Mouse (Mus musculus) MEL (cell line): ENCODE measurements around the gene Gm10320. TPM values are rescaled to one million over a fixed set of nuclear protein-coding genes. Genes with fewer than 3 reads are reported as not detected.
A peak's percentile ranks its signal among the peaks of the same experiment; 100 is the strongest.

ENCODE experiments used
- DNase-seq: peaks from one replicate; pipeline ENCODE4 v3.0.0; 2011; ENCODE audit warnings: low read depth, low spot score
- H3K27ac ChIP-seq: 2 replicates; pipeline ENCODE4 v1.5.1; 2012; ENCODE audit warnings: low read depth, mild to moderate bottlenecking, control low read depth, low read length, moderate library complexity; ENCODE audit not compliant: control insufficient read depth
- H3K27me3 ChIP-seq, 2 experiments: fragments of 150-350 bp in 1 of 2; sonication (generic) in 1 of 2; 2 replicates each; pipeline ENCODE4 v1.6.1; 2012; ENCODE audit warnings: low read length in 2 of 2, mild to moderate bottlenecking in 2 of 2, improper control_type of control experiment in 1 of 2, moderate library complexity in 1 of 2; ENCODE audit not compliant: insufficient read depth in 2 of 2, control insufficient read depth in 1 of 2
- H3K36me3 ChIP-seq, 2 experiments: 2 replicates each; pipeline ENCODE4 v1.6.1; 2012 to 2014; ENCODE audit warnings: low read length in 2 of 2, improper control_type of control experiment in 1 of 2, inconsistent platforms in 1 of 2, mild to moderate bottlenecking in 1 of 2; ENCODE audit not compliant: insufficient read depth in 2 of 2, control insufficient read depth in 1 of 2
- H3K4me1 ChIP-seq, 2 experiments: fragments of 150-350 bp in 1 of 2; sonication (generic) in 1 of 2; 2 replicates each; pipeline ENCODE4 v1.6.1; 2012; ENCODE audit warnings: low read length in 2 of 2, improper control_type of control experiment in 1 of 2, mild to moderate bottlenecking in 1 of 2; ENCODE audit not compliant: insufficient read depth in 2 of 2, control insufficient read depth in 1 of 2
- H3K4me3 ChIP-seq, 2 experiments: fragments of 150-350 bp in 1 of 2; sonication (generic) in 1 of 2; 2 replicates each; pipeline ENCODE4 v1.5.1; 2012; ENCODE audit warnings: low read depth in 2 of 2, low read length in 2 of 2, mild to moderate bottlenecking in 2 of 2, moderate library complexity in 2 of 2, control low read depth in 1 of 2, improper control_type of control experiment in 1 of 2; ENCODE audit not compliant: control insufficient read depth in 1 of 2, insufficient read depth in 1 of 2
- H3K79me2 ChIP-seq: 2 replicates; pipeline ENCODE4 v1.6.1; 2012; ENCODE audit warnings: mild to moderate bottlenecking, low read length, moderate library complexity; ENCODE audit not compliant: control insufficient read depth, poor library complexity, insufficient read depth
- H3K9ac ChIP-seq: 2 replicates; pipeline ENCODE4 v1.6.1; 2012; ENCODE audit warnings: low read depth, mild to moderate bottlenecking, control low read depth, low read length, moderate library complexity; ENCODE audit not compliant: control insufficient read depth, poor library complexity, severe bottlenecking
- H3K9me3 ChIP-seq: fragments of 150-350 bp; sonication (generic); replicated peaks from 2 replicates; pipeline ENCODE4 v1.6.1; 2012; ENCODE audit warnings: mild to moderate bottlenecking, low read length, improper control_type of control experiment, moderate library complexity; ENCODE audit not compliant: insufficient read depth
- CTCF ChIP-seq, 3 experiments: IDR thresholded peaks in 2 of 3; conservative IDR thresholded peaks in 1 of 3; 2 replicates each; pipeline ENCODE4 v1.5.1; 2011 to 2012; ENCODE audit warnings: low read length in 3 of 3, low read depth in 2 of 3, mild to moderate bottlenecking in 2 of 3, improper control_type of control experiment in 1 of 3, inconsistent platforms in 1 of 3, mixed read lengths in 1 of 3, moderate library complexity in 1 of 3; ENCODE audit not compliant: control insufficient read depth in 1 of 3, insufficient read depth in 1 of 3, poor library complexity in 1 of 3, severe bottlenecking in 1 of 3
- E2F4 ChIP-seq: IDR thresholded peaks from 2 replicates; pipeline ENCODE4 v1.6.1; 2011; ENCODE audit warnings: low read depth, low read length, improper control_type of control experiment, borderline replicate concordance
- ELF1 ChIP-seq: IDR thresholded peaks from 2 replicates; pipeline ENCODE4 v1.6.1; 2014; ENCODE audit warnings: low read depth, mild to moderate bottlenecking, inconsistent platforms, low read length, improper control_type of control experiment, moderate library complexity
- EP300 ChIP-seq, 2 experiments: IDR thresholded peaks; 2 replicates each; pipeline ENCODE4 v1.6.1; 2011; ENCODE audit warnings: improper control_type of control experiment in 2 of 2, low read length in 2 of 2, low read depth in 1 of 2, mild to moderate bottlenecking in 1 of 2
- GATA1 ChIP-seq: IDR thresholded peaks from 2 replicates; pipeline ENCODE4 v1.6.1; 2011; ENCODE audit warnings: low read depth, low read length, improper control_type of control experiment
- JUND ChIP-seq: IDR thresholded peaks from 2 replicates; pipeline ENCODE4 v1.6.1; 2011; ENCODE audit warnings: low read depth, mild to moderate bottlenecking, improper control_type of control experiment, low read length
- MAFK ChIP-seq: IDR thresholded peaks from 2 replicates; pipeline ENCODE4 v1.6.1; 2011; ENCODE audit warnings: low read depth, mild to moderate bottlenecking, low read length, improper control_type of control experiment, borderline replicate concordance
- MEF2A ChIP-seq: IDR thresholded peaks from 2 replicates; pipeline ENCODE4 v1.6.1; 2014; ENCODE audit warnings: low read depth, mild to moderate bottlenecking, inconsistent platforms, low read length, improper control_type of control experiment; ENCODE audit not compliant: poor library complexity, insufficient replicate concordance, severe bottlenecking; ENCODE audit errors: extremely low read depth
- MXI1 ChIP-seq: IDR thresholded peaks from 2 replicates; pipeline ENCODE4 v1.6.1; 2011; ENCODE audit warnings: mild to moderate bottlenecking, low read depth, low read length, improper control_type of control experiment
- MYB ChIP-seq: IDR thresholded peaks from 2 replicates; pipeline ENCODE4 v1.6.1; 2011; ENCODE audit warnings: mild to moderate bottlenecking, low read depth, low read length, improper control_type of control experiment
- POLR2A ChIP-seq, 2 experiments: IDR thresholded peaks; 2 replicates each; pipeline ENCODE4 v1.6.1; 2011 to 2012; ENCODE audit warnings: low read length in 2 of 2, mild to moderate bottlenecking in 2 of 2, control low read depth in 1 of 2, improper control_type of control experiment in 1 of 2, low read depth in 1 of 2, moderate library complexity in 1 of 2; ENCODE audit not compliant: control insufficient read depth in 1 of 2, insufficient read depth in 1 of 2, poor library complexity in 1 of 2
- RCOR1 ChIP-seq: IDR thresholded peaks from 2 replicates; pipeline ENCODE4 v1.6.1; 2012; ENCODE audit warnings: low read depth, mild to moderate bottlenecking, inconsistent platforms, low read length, improper control_type of control experiment
- TBP ChIP-seq: IDR thresholded peaks from 2 replicates; pipeline ENCODE4 v1.8.0; 2011; ENCODE audit warnings: low read depth, low read length, improper control_type of control experiment
- USF2 ChIP-seq, 2 experiments: IDR thresholded peaks; 2 replicates each; pipeline ENCODE4 v1.6.1; 2011 to 2012; ENCODE audit warnings: improper control_type of control experiment in 2 of 2, low read length in 2 of 2, borderline replicate concordance in 1 of 2, inconsistent platforms in 1 of 2, low read depth in 1 of 2, mild to moderate bottlenecking in 1 of 2; ENCODE audit not compliant: insufficient read depth in 1 of 2
- ZKSCAN1 ChIP-seq: IDR thresholded peaks from 2 replicates; pipeline ENCODE4 v1.6.1; 2012; ENCODE audit warnings: low read depth, mild to moderate bottlenecking, inconsistent platforms, low read length, improper control_type of control experiment, moderate library complexity
- ZNF384 ChIP-seq: IDR thresholded peaks from 2 replicates; pipeline ENCODE4 v1.6.1; 2012; ENCODE audit warnings: low read depth, mild to moderate bottlenecking, inconsistent platforms, low read length, improper control_type of control experiment
- polyA plus RNA-seq, 2 experiments: library from polyadenylated mRNA; stranded (reverse) in 1 of 2; unstranded in 1 of 2; fragments of >175 nt in 1 of 2; fragments of >200 nt in 1 of 2; gene quantifications; 2 replicates each; pipeline versions ENCODE4 v1.2.1 to v1.2.4; 2012; ENCODE audit warnings: low replicate concordance in 2 of 2, low read depth in 1 of 2; ENCODE audit not compliant: insufficient read length in 2 of 2, insufficient read depth in 1 of 2, missing spikeins in 1 of 2
- total RNA-seq: library from RNA; depleted of rRNA; stranded (reverse); fragments of 300-350 nt; gene quantifications from 2 replicates; pipeline ENCODE4 v1.2.3, GENCODE M21; 2012

Gene Gm10320
- total and polyA plus RNA-seq, 3 experiments, result 0.29 to 10.5 TPM; not detected in 1

DNA sequence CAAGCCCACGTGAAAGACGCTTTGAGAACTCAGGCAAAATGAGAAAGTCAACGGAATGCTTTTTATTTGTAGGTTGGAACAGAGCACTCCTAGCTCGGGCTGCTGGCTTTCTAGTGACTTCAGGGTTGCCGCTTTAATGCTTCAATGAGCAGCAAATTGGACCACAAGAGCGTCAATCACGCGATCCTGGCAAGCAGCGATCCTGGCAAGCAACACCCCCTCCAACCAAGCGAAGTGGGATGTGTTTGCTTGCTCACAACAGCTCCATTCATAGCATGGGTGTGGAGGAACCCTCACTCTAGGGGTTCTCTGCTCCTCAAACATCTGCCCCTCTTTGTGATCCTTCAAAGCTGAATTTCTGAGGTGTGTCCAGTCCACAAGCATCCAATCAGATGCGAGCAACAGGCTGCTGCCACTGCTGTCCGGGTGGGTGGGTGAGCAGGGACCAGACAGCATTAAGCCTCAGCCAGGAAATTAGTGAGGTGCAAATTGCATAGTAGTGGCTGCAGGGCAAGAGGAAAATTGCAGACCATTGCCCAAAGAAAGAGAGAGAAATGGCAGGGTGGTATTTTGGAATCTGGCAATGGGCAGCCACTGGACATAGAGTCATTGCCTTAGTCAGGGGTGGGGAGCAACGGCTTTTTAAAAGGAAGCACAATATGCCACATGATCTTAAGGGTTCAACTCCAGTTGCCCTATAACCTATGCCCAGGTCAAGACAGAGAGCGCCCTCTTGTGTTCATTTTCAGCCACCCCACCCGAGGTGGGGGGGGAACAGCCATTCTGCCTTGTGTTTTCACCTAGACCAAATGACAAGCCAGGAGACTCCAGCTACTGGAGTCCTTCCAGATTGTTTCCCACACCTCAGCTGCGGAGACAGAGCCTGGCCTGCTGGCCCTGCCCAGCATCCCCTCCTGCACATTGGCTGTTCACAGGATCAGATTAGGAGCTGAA is 5.4 kb upstream of the Gm10320 start:
- H3K9me3 ChIP-seq, result no peaks in the 10 kb centered on the region
- TF ChIP-seq ELF1, result no peak
- no peak for TF ChIP-seq MYB
- no peak for TF ChIP-seq EP300 (IDR thresholded peaks at IDR 0.05; ENCODE audit: low read depth in 1 of 2, low read length in 2 of 2)
- TF ChIP-seq CTCF (IDR thresholded peaks at IDR 0.05 in 2 of 3, conservative IDR thresholded peaks at IDR 0.05 in 1 of 3; ENCODE audit: control insufficient read depth in 1 of 3, insufficient read depth in 1 of 3, low read depth in 2 of 3, low read length in 3 of 3, poor library complexity in 1 of 3, severe bottlenecking in 1 of 3), result peak in 1 of 3 experiments; percentile 3; a peak in 1 of 6 replicates
- no peaks in the 10 kb centered on the region for H3K27me3 ChIP-seq
- no peak overlapping the region for H3K9ac ChIP-seq
- H3K79me2 ChIP-seq, result no peaks in the 10 kb centered on the region
- no peak overlapping the region for H3K4me3 ChIP-seq
- no peak overlapping the region for H3K27ac ChIP-seq
- no peak for DNase-seq
- no peaks in the 10 kb centered on the region for H3K36me3 ChIP-seq
- H3K4me1 ChIP-seq, result no peaks in the 10 kb centered on the region

DNA sequence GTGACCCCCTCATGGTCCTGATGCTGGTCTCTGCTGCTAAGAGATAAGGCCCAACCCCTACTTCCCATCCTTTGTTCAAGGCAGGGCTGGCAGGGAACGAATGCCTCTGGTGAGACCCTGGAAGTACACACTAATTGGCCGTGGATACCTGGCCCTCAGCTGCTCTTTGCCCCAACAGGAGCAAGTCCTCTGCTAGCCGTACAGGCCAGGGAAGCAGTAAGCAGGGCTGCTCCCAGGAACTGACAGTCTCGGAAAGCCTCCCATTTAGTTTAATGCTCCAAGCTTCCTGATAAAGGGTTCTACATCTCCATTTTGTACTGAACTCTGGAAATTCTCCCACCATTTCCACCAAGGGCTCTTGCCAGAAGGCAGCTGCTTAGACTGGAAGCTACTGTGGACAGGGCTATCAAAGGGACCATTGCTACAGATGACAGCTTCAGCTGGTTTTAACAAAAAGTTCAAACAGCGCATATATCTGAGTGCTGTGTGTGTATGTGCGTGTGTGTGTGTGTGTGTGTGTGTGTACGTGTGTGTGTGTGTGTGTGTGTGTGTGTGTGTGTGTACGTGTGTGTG is 2.8 kb upstream of the Gm10320 start:
- Histone ChIP-seq H3K27me3 (no peaks in the 10 kb centered on the region), H3K9me3 (no peaks in the 10 kb centered on the region), H3K4me3 (no peak overlapping the region), H3K4me1 (no peaks in the 10 kb centered on the region), H3K9ac (no peak overlapping the region), H3K79me2 (no peaks in the 10 kb centered on the region), H3K36me3 (no peaks in the 10 kb centered on the region), H3K27ac (no peak overlapping the region)
- no peak for DNase-seq
- TF ChIP-seq ZKSCAN1, result no peak
- TF ChIP-seq CTCF (IDR thresholded peaks at IDR 0.05 in 2 of 3, conservative IDR thresholded peaks at IDR 0.05 in 1 of 3; ENCODE audit: control insufficient read depth in 1 of 3, insufficient read depth in 1 of 3, low read depth in 2 of 3, low read length in 3 of 3, poor library complexity in 1 of 3, severe bottlenecking in 1 of 3), result no peak
- TF ChIP-seq TBP, result no peak
- TF ChIP-seq MXI1, result no peak
- no peak for TF ChIP-seq POLR2A (IDR thresholded peaks at IDR 0.05; ENCODE audit: control insufficient read depth in 1 of 2, insufficient read depth in 1 of 2, low read depth in 1 of 2, low read length in 2 of 2, poor library complexity in 1 of 2)
- no peak for TF ChIP-seq JUND
- no peak for TF ChIP-seq MAFK
- no peak for TF ChIP-seq MEF2A
- no peak for TF ChIP-seq EP300 (IDR thresholded peaks at IDR 0.05; ENCODE audit: low read depth in 1 of 2, low read length in 2 of 2)
- TF ChIP-seq ZNF384, result no peak
- no peak for TF ChIP-seq GATA1
- no peak for TF ChIP-seq E2F4
- no peak for TF ChIP-seq RCOR1
- TF ChIP-seq USF2 (IDR thresholded peaks at IDR 0.05; ENCODE audit: borderline replicate concordance in 1 of 2, insufficient read depth in 1 of 2, low read depth in 1 of 2, low read length in 2 of 2), result no peak
